Mouse (Mus musculus): Measurements from ENCODE around the gene Agfg1. TPM values are rescaled to one million over a fixed set of nuclear protein-coding genes. Genes with fewer than 3 reads are reported as not detected.

Agfg1 gene
- 38.6 and 44.6 TPM in 2 replicates for polyA plus RNA-seq (2014; fragmentation: Nextera tagmentation; extraction: Ambion mirVana)

GRCm38 (mm10) chr1:82839296-82839613, at the start of gene Agfg1:
TSS of gene Agfg1 (plus strand) at chr1:82839483.
- ATAC-seq (ENCODE audit: insufficient number of reproducible peaks, insufficient read depth, low FRiP score, low read depth): peak; percentile 75
- Histone ChIP-seq H3K27me3 (ENCODE audit: control insufficient read depth, insufficient read depth, low read length) (no peaks in the 10 kb centered on the region), H3K36me3 (ENCODE audit: control insufficient read depth, insufficient read depth, low read length) (peaks cover 9% of the 10 kb centered on the region; the same call in 1 of the 2 replicates), H3K4me2 (ENCODE audit: low read length) (peak within 1 kb of the TSS; percentile 89), H3K9me3 (ENCODE audit: control insufficient read depth, low read length) (no peaks in the 10 kb centered on the region), H3K4me3 (ENCODE audit: control insufficient read depth in 1 of 2, insufficient read depth in 1 of 2, low read depth in 1 of 2, low read length in 2 of 2) (peak within 1 kb of the TSS; percentile 98 to 100), H3K9ac (ENCODE audit: low read length) (peak within 1 kb of the TSS; percentile 97), H3K4me1 (ENCODE audit: control insufficient read depth in 2 of 2, insufficient read depth in 2 of 2, low read length in 2 of 2) (peaks cover 9 to 42% of the 10 kb centered on the region in 2 experiments), H3K27ac (replicated peaks in 1 of 2; ENCODE audit: control insufficient read depth in 1 of 2, insufficient read depth in 1 of 2, low read depth in 2 of 2, low read length in 2 of 2) (peak within 1 kb of the TSS; percentile 27 to 79; a peak in 3 of 4 replicates)
- WGBS: under 1% methylated on average over 34 of the region's 34 CpGs

- Histone ChIP-seq H3K27me3 (ENCODE audit: control insufficient read depth, insufficient read depth, low read length) (no peaks in the 10 kb centered on the region), H3K27ac (replicated peaks in 1 of 2; ENCODE audit: control insufficient read depth in 1 of 2, insufficient read depth in 1 of 2, low read depth in 2 of 2, low read length in 2 of 2) (no peak overlapping the region), H3K9me3 (ENCODE audit: control insufficient read depth, low read length) (no peaks in the 10 kb centered on the region), H3K4me1 (ENCODE audit: control insufficient read depth in 2 of 2, insufficient read depth in 2 of 2, low read length in 2 of 2) (peaks cover 7 to 12% of the 10 kb centered on the region in 2 experiments), H3K4me2 (ENCODE audit: low read length) (no peak overlapping the region), H3K9ac (ENCODE audit: low read length) (no peak overlapping the region), H3K4me3 (ENCODE audit: control insufficient read depth in 1 of 2, insufficient read depth in 1 of 2, low read depth in 1 of 2, low read length in 2 of 2) (no peak overlapping the region), H3K36me3 (ENCODE audit: control insufficient read depth, insufficient read depth, low read length) (no peaks in the 10 kb centered on the region)
- ATAC-seq (ENCODE audit: insufficient number of reproducible peaks, insufficient read depth, low FRiP score, low read depth): no peak
- 66% methylated on average over 11 of the region's 11 CpGs for WGBS
Measured at GRCm38 (mm10) chr1:82791105-82791504, 48.2 kb upstream of the Agfg1 start.

GRCm38 (mm10) chr1:82792238-82792637, 47.0 kb upstream of the Agfg1 start:
- Histone ChIP-seq H3K27ac (replicated peaks in 1 of 2; ENCODE audit: control insufficient read depth in 1 of 2, insufficient read depth in 1 of 2, low read depth in 2 of 2, low read length in 2 of 2) (no peak overlapping the region), H3K9me3 (ENCODE audit: control insufficient read depth, low read length) (no peaks in the 10 kb centered on the region), H3K9ac (ENCODE audit: low read length) (no peak overlapping the region), H3K4me1 (ENCODE audit: control insufficient read depth in 2 of 2, insufficient read depth in 2 of 2, low read length in 2 of 2) (peaks cover 9 to 12% of the 10 kb centered on the region in 2 experiments), H3K4me3 (ENCODE audit: control insufficient read depth in 1 of 2, insufficient read depth in 1 of 2, low read depth in 1 of 2, low read length in 2 of 2) (no peak overlapping the region), H3K36me3 (ENCODE audit: control insufficient read depth, insufficient read depth, low read length) (no peaks in the 10 kb centered on the region), H3K27me3 (ENCODE audit: control insufficient read depth, insufficient read depth, low read length) (no peaks in the 10 kb centered on the region), H3K4me2 (ENCODE audit: low read length) (no peak overlapping the region)
- WGBS: 89% methylated on average over 6 of the region's 6 CpGs
- ATAC-seq (ENCODE audit: insufficient number of reproducible peaks, insufficient read depth, low FRiP score, low read depth): no peak

- H3K27ac ChIP-seq (replicated peaks in 1 of 2; ENCODE audit: control insufficient read depth in 1 of 2, insufficient read depth in 1 of 2, low read depth in 2 of 2, low read length in 2 of 2): no peak overlapping the region
- no peak for ATAC-seq (ENCODE audit: insufficient number of reproducible peaks, insufficient read depth, low FRiP score, low read depth)
- 81% methylated on average over 3 of the region's 3 CpGs for WGBS
- no peak overlapping the region for H3K9ac ChIP-seq (ENCODE audit: low read length)
- no peak overlapping the region for H3K4me3 ChIP-seq (ENCODE audit: control insufficient read depth in 1 of 2, insufficient read depth in 1 of 2, low read depth in 1 of 2, low read length in 2 of 2)
- peaks cover 3 to 6% of the 10 kb centered on the region in 2 experiments; a peak in 2 of 4 replicates for H3K4me1 ChIP-seq (ENCODE audit: control insufficient read depth in 2 of 2, insufficient read depth in 2 of 2, low read length in 2 of 2)
- no peaks in the 10 kb centered on the region for H3K9me3 ChIP-seq (ENCODE audit: control insufficient read depth, low read length)
- H3K4me2 ChIP-seq (ENCODE audit: low read length): no peak overlapping the region
- no peaks in the 10 kb centered on the region for H3K36me3 ChIP-seq (ENCODE audit: control insufficient read depth, insufficient read depth, low read length)
- no peaks in the 10 kb centered on the region for H3K27me3 ChIP-seq (ENCODE audit: control insufficient read depth, insufficient read depth, low read length)
Measured at GRCm38 (mm10) chr1:82793110-82793509, 46.2 kb upstream of the Agfg1 start.

GRCm38 (mm10) chr1:82793986-82794385, 45.3 kb upstream of the Agfg1 start:
- H3K36me3 ChIP-seq (ENCODE audit: control insufficient read depth, insufficient read depth, low read length): no peaks in the 10 kb centered on the region
- H3K27me3 ChIP-seq (ENCODE audit: control insufficient read depth, insufficient read depth, low read length): no peaks in the 10 kb centered on the region
- no peak overlapping the region for H3K27ac ChIP-seq (replicated peaks in 1 of 2; ENCODE audit: control insufficient read depth in 1 of 2, insufficient read depth in 1 of 2, low read depth in 2 of 2, low read length in 2 of 2)
- WGBS: 57% methylated on average over 4 of the region's 4 CpGs
- H3K9me3 ChIP-seq (ENCODE audit: control insufficient read depth, low read length): no peaks in the 10 kb centered on the region
- H3K4me2 ChIP-seq (ENCODE audit: low read length): no peak overlapping the region
- no peak for ATAC-seq (ENCODE audit: insufficient number of reproducible peaks, insufficient read depth, low FRiP score, low read depth)
- H3K4me3 ChIP-seq (ENCODE audit: control insufficient read depth in 1 of 2, insufficient read depth in 1 of 2, low read depth in 1 of 2, low read length in 2 of 2): no peak overlapping the region
- H3K9ac ChIP-seq (ENCODE audit: low read length): no peak overlapping the region
- peaks cover 3 to 6% of the 10 kb centered on the region in 2 experiments; a peak in 2 of 4 replicates for H3K4me1 ChIP-seq (ENCODE audit: control insufficient read depth in 2 of 2, insufficient read depth in 2 of 2, low read length in 2 of 2)

- ATAC-seq (ENCODE audit: insufficient number of reproducible peaks, insufficient read depth, low FRiP score, low read depth): no peak
- Histone ChIP-seq H3K4me3 (ENCODE audit: control insufficient read depth in 1 of 2, insufficient read depth in 1 of 2, low read depth in 1 of 2, low read length in 2 of 2) (no peak overlapping the region), H3K27me3 (ENCODE audit: control insufficient read depth, insufficient read depth, low read length) (no peaks in the 10 kb centered on the region), H3K36me3 (ENCODE audit: control insufficient read depth, insufficient read depth, low read length) (no peaks in the 10 kb centered on the region), H3K27ac (replicated peaks in 1 of 2; ENCODE audit: control insufficient read depth in 1 of 2, insufficient read depth in 1 of 2, low read depth in 2 of 2, low read length in 2 of 2) (peak overlapping the region in 1 of 2 experiments; percentile 7; a peak in 1 of 4 replicates), H3K9me3 (ENCODE audit: control insufficient read depth, low read length) (no peaks in the 10 kb centered on the region), H3K4me2 (ENCODE audit: low read length) (0 out of 2 replicates have a peak overlapping the region, but pooled peaks have one; percentile 6), H3K4me1 (ENCODE audit: control insufficient read depth in 2 of 2, insufficient read depth in 2 of 2, low read length in 2 of 2) (peaks cover 3 to 6% of the 10 kb centered on the region in 2 experiments; a peak in 2 of 4 replicates), H3K9ac (ENCODE audit: low read length) (no peak overlapping the region)
- WGBS: 71% methylated on average over 2 of the region's 2 CpGs
Measured at GRCm38 (mm10) chr1:82795211-82795610, 44.1 kb upstream of the Agfg1 start.

- H3K36me3 ChIP-seq (ENCODE audit: control insufficient read depth, insufficient read depth, low read length): no peaks in the 10 kb centered on the region
- no peak overlapping the region for H3K4me3 ChIP-seq (ENCODE audit: control insufficient read depth in 1 of 2, insufficient read depth in 1 of 2, low read depth in 1 of 2, low read length in 2 of 2)
- no peaks in the 10 kb centered on the region for H3K9me3 ChIP-seq (ENCODE audit: control insufficient read depth, low read length)
- no peaks in the 10 kb centered on the region for H3K27me3 ChIP-seq (ENCODE audit: control insufficient read depth, insufficient read depth, low read length)
- H3K4me1 ChIP-seq (ENCODE audit: control insufficient read depth in 2 of 2, insufficient read depth in 2 of 2, low read length in 2 of 2): peaks cover 3 to 6% of the 10 kb centered on the region in 2 experiments; a peak in 2 of 4 replicates
- H3K27ac ChIP-seq (replicated peaks in 1 of 2; ENCODE audit: control insufficient read depth in 1 of 2, insufficient read depth in 1 of 2, low read depth in 2 of 2, low read length in 2 of 2): peak overlapping the region; percentile 7 to 11; a peak in 2 of 4 replicates
- 45% methylated on average over 18 of the region's 18 CpGs for WGBS
- no peak overlapping the region for H3K9ac ChIP-seq (ENCODE audit: low read length)
- 0 out of 2 replicates have a peak overlapping the region, but pooled peaks have one; percentile 6 for H3K4me2 ChIP-seq (ENCODE audit: low read length)
- no peak for ATAC-seq (ENCODE audit: insufficient number of reproducible peaks, insufficient read depth, low FRiP score, low read depth)
Measured at GRCm38 (mm10) chr1:82795702-82796443, 43.4 kb upstream of the Agfg1 start.

All from heart, embryonic 14.5 days (tissue).